Mouse (Mus musculus): ENCODE results near the gene 4930579G24Rik. TPM values are rescaled to one million over a fixed set of nuclear protein-coding genes. Genes with fewer than 3 reads are reported as not detected.

The 4930579G24Rik gene
- polyA plus RNA-seq, 1 experiment from 2014 or later = 7.6 TPM

- peaks cover 11% of the 10 kb centered on the region for H3K4me1 ChIP-seq (replicated peaks; ENCODE audit: control insufficient read depth, insufficient read depth, low read length)
- H3K27me3 ChIP-seq (ENCODE audit: control insufficient read depth, insufficient read depth, low read length) = no peaks in the 10 kb centered on the region
- DNase-seq (ENCODE audit: low spot score) (no peak), ATAC-seq (ENCODE audit: low FRiP score) (no peak)
- H3K4me3 ChIP-seq (replicated peaks; ENCODE audit: low read length) = peak overlapping the region; percentile 86
- peak overlapping the region; percentile 72 for H3K4me2 ChIP-seq (replicated peaks)
- WGBS = 30% methylated on average over 10 of the region's 10 CpGs
- H3K9ac ChIP-seq = peak overlapping the region; percentile 66
- peaks cover 13% of the 10 kb centered on the region for H3K36me3 ChIP-seq (replicated peaks; ENCODE audit: control insufficient read depth, insufficient read depth)
- no peak overlapping the region for H3K27ac ChIP-seq
- no peaks in the 10 kb centered on the region for H3K9me3 ChIP-seq (ENCODE audit: control insufficient read depth, low read length)
These were observed 1.2 kb upstream of the 4930579G24Rik start for GRCm38 (mm10) chr3:79627484-79628181.

GRCm38 (mm10) chr3:79628182-79628560, 708 bp upstream of the 4930579G24Rik start:
- DNase-seq (ENCODE audit: low spot score) = peak; percentile 25
- peaks cover 15% of the 10 kb centered on the region for H3K36me3 ChIP-seq (replicated peaks; ENCODE audit: control insufficient read depth, insufficient read depth)
- H3K27me3 ChIP-seq (ENCODE audit: control insufficient read depth, insufficient read depth, low read length) = no peaks in the 10 kb centered on the region
- 0 out of 2 replicates have a peak, but pooled peaks cover 2% of the 10 kb centered on the region for H3K9me3 ChIP-seq (ENCODE audit: control insufficient read depth, low read length)
- under 1% methylated on average over 9 of the region's 9 CpGs for WGBS
- peak overlapping the region; percentile 72 for H3K4me2 ChIP-seq (replicated peaks)
- no peak for ATAC-seq (ENCODE audit: low FRiP score)
- H3K27ac ChIP-seq = peak overlapping the region; percentile 66
- H3K4me3 ChIP-seq (replicated peaks; ENCODE audit: low read length) = peak overlapping the region; percentile 86
- H3K4me1 ChIP-seq (replicated peaks; ENCODE audit: control insufficient read depth, insufficient read depth, low read length) = peaks cover 11% of the 10 kb centered on the region
- H3K9ac ChIP-seq = peak overlapping the region; percentile 66

- ATAC-seq (ENCODE audit: low FRiP score) (peak; percentile 38), DNase-seq (ENCODE audit: low spot score) (peak; percentile 66)
- Histone ChIP-seq H3K27ac (peak within 1 kb of the TSS; percentile 79), H3K36me3 (replicated peaks; ENCODE audit: control insufficient read depth, insufficient read depth) (peaks cover 23% of the 10 kb centered on the region), H3K4me1 (replicated peaks; ENCODE audit: control insufficient read depth, insufficient read depth, low read length) (peaks cover 11% of the 10 kb centered on the region), H3K27me3 (ENCODE audit: control insufficient read depth, insufficient read depth, low read length) (no peaks in the 10 kb centered on the region), H3K4me2 (replicated peaks) (peak within 1 kb of the TSS; percentile 78), H3K9me3 (ENCODE audit: control insufficient read depth, low read length) (0 out of 2 replicates have a peak, but pooled peaks cover 5% of the 10 kb centered on the region), H3K4me3 (replicated peaks; ENCODE audit: low read length) (peak within 1 kb of the TSS; percentile 86), H3K9ac (peak within 1 kb of the TSS; percentile 80)
- 1% methylated on average over 10 of the region's 11 CpGs for WGBS
These were observed 494 bp downstream of the 4930579G24Rik start, which contains the start of gene Etfdh for GRCm38 (mm10) chr3:79629416-79629730. Etfdh (minus strand) TSS chr3:79629500.

GRCm38 (mm10) chr3:79652129-79652528, 23.2 kb downstream of the 4930579G24Rik start:
- Histone ChIP-seq H3K9ac (no peak overlapping the region), H3K27me3 (ENCODE audit: control insufficient read depth, insufficient read depth, low read length) (no peaks in the 10 kb centered on the region), H3K4me3 (replicated peaks; ENCODE audit: low read length) (no peak overlapping the region), H3K4me1 (replicated peaks; ENCODE audit: control insufficient read depth, insufficient read depth, low read length) (no peaks in the 10 kb centered on the region), H3K4me2 (replicated peaks) (no peak overlapping the region), H3K27ac (no peak overlapping the region), H3K9me3 (ENCODE audit: control insufficient read depth, low read length) (no peaks in the 10 kb centered on the region), H3K36me3 (replicated peaks; ENCODE audit: control insufficient read depth, insufficient read depth) (no peaks in the 10 kb centered on the region)
- DNase-seq (ENCODE audit: low spot score) (no peak), ATAC-seq (ENCODE audit: low FRiP score) (no peak)
- WGBS = 93% methylated on average over 6 of the region's 6 CpGs

GRCm38 (mm10) chr3:79656682-79657081, 27.8 kb downstream of the 4930579G24Rik start:
- H3K36me3 ChIP-seq (replicated peaks; ENCODE audit: control insufficient read depth, insufficient read depth) = no peaks in the 10 kb centered on the region
- 50% methylated on average over 5 of the region's 5 CpGs for WGBS
- H3K4me3 ChIP-seq (replicated peaks; ENCODE audit: low read length) = no peak overlapping the region
- no peaks in the 10 kb centered on the region for H3K27me3 ChIP-seq (ENCODE audit: control insufficient read depth, insufficient read depth, low read length)
- no peaks in the 10 kb centered on the region for H3K4me1 ChIP-seq (replicated peaks; ENCODE audit: control insufficient read depth, insufficient read depth, low read length)
- no peak for DNase-seq (ENCODE audit: low spot score)
- no peak overlapping the region for H3K9ac ChIP-seq
- no peak overlapping the region for H3K4me2 ChIP-seq (replicated peaks)
- H3K9me3 ChIP-seq (ENCODE audit: control insufficient read depth, low read length) = no peaks in the 10 kb centered on the region
- H3K27ac ChIP-seq = no peak overlapping the region
- no peak for ATAC-seq (ENCODE audit: low FRiP score)

- no peaks in the 10 kb centered on the region for H3K9me3 ChIP-seq (ENCODE audit: control insufficient read depth, low read length)
- no peak overlapping the region for H3K27ac ChIP-seq
- H3K4me3 ChIP-seq (replicated peaks; ENCODE audit: low read length) = no peak overlapping the region
- no peak overlapping the region for H3K4me2 ChIP-seq (replicated peaks)
- no peaks in the 10 kb centered on the region for H3K4me1 ChIP-seq (replicated peaks; ENCODE audit: control insufficient read depth, insufficient read depth, low read length)
- DNase-seq (ENCODE audit: low spot score) (peak; percentile 85), ATAC-seq (ENCODE audit: low FRiP score) (peak; percentile 46; the same call in 1 of the 2 replicates)
- H3K27me3 ChIP-seq (ENCODE audit: control insufficient read depth, insufficient read depth, low read length) = no peaks in the 10 kb centered on the region
- no peak overlapping the region for H3K9ac ChIP-seq
- WGBS = 43% methylated on average over 9 of the region's 9 CpGs
- no peaks in the 10 kb centered on the region for H3K36me3 ChIP-seq (replicated peaks; ENCODE audit: control insufficient read depth, insufficient read depth)
These were observed 36.0 kb downstream of the 4930579G24Rik start for GRCm38 (mm10) chr3:79664787-79665408.

- H3K4me3 ChIP-seq (replicated peaks; ENCODE audit: low read length) = no peak overlapping the region
- H3K27me3 ChIP-seq (ENCODE audit: control insufficient read depth, insufficient read depth, low read length) = no peaks in the 10 kb centered on the region
- no peaks in the 10 kb centered on the region for H3K9me3 ChIP-seq (ENCODE audit: control insufficient read depth, low read length)
- DNase-seq (ENCODE audit: low spot score) (no peak), ATAC-seq (ENCODE audit: low FRiP score) (no peak)
- no peaks in the 10 kb centered on the region for H3K4me1 ChIP-seq (replicated peaks; ENCODE audit: control insufficient read depth, insufficient read depth, low read length)
- H3K27ac ChIP-seq = no peak overlapping the region
- H3K4me2 ChIP-seq (replicated peaks) = no peak overlapping the region
- H3K9ac ChIP-seq = no peak overlapping the region
- H3K36me3 ChIP-seq (replicated peaks; ENCODE audit: control insufficient read depth, insufficient read depth) = no peaks in the 10 kb centered on the region
- WGBS = 83% methylated on average over 7 of the region's 7 CpGs
These were observed 41.7 kb downstream of the 4930579G24Rik start for GRCm38 (mm10) chr3:79670556-79670955.

GRCm38 (mm10) chr3:79672188-79672587, 43.3 kb downstream of the 4930579G24Rik start:
- ATAC-seq (ENCODE audit: low FRiP score) = no peak
- no peaks in the 10 kb centered on the region for H3K9me3 ChIP-seq (ENCODE audit: control insufficient read depth, low read length)
- H3K4me2 ChIP-seq (replicated peaks) = no peak overlapping the region
- no peak for DNase-seq (ENCODE audit: low spot score)
- H3K9ac ChIP-seq = no peak overlapping the region
- H3K4me1 ChIP-seq (replicated peaks; ENCODE audit: control insufficient read depth, insufficient read depth, low read length) = no peaks in the 10 kb centered on the region
- no peak overlapping the region for H3K4me3 ChIP-seq (replicated peaks; ENCODE audit: low read length)
- H3K36me3 ChIP-seq (replicated peaks; ENCODE audit: control insufficient read depth, insufficient read depth) = no peaks in the 10 kb centered on the region
- H3K27ac ChIP-seq = no peak overlapping the region
- no peaks in the 10 kb centered on the region for H3K27me3 ChIP-seq (ENCODE audit: control insufficient read depth, insufficient read depth, low read length)
- WGBS = 83% methylated on average over 16 of the region's 16 CpGs

- H3K36me3 ChIP-seq (replicated peaks; ENCODE audit: control insufficient read depth, insufficient read depth) = no peaks in the 10 kb centered on the region
- H3K27ac ChIP-seq = no peak overlapping the region
- ATAC-seq (ENCODE audit: low FRiP score) = no peak
- DNase-seq (ENCODE audit: low spot score) = peak; percentile 85
- H3K4me3 ChIP-seq (replicated peaks; ENCODE audit: low read length) = no peak overlapping the region
- no peaks in the 10 kb centered on the region for H3K9me3 ChIP-seq (ENCODE audit: control insufficient read depth, low read length)
- 18% methylated on average over 4 of the region's 4 CpGs for WGBS
- H3K9ac ChIP-seq = no peak overlapping the region
- no peaks in the 10 kb centered on the region for H3K27me3 ChIP-seq (ENCODE audit: control insufficient read depth, insufficient read depth, low read length)
- H3K4me1 ChIP-seq (replicated peaks; ENCODE audit: control insufficient read depth, insufficient read depth, low read length) = no peaks in the 10 kb centered on the region
- H3K4me2 ChIP-seq (replicated peaks) = no peak overlapping the region
These were observed 44.2 kb downstream of the 4930579G24Rik start for GRCm38 (mm10) chr3:79673082-79673481.

Data from hindbrain, embryonic 14.5 days (tissue).